ENCODE assay signal across 21 mouse cellular contexts in genomic region chr7:16349999-16350398, GRCm38 (mm10). TPM values are rescaled to one million over a fixed set of nuclear protein-coding genes. Genes with fewer than 3 reads are reported as not detected.
A peak's percentile ranks its signal among the peaks of the same experiment; 100 is the strongest.
DNase-seq lines count a peak whose midpoint lies in the region; TF ChIP-seq lines count a peak whose summit lies in the region.
"Had no signal": no experiment of that assay in that cellular context is flagged by ENCODE, and none has a peak within 500 bp of the region (broad histone marks: within the 10 kb centered on the region; RNA-seq: fewer than 3 reads in every experiment).

No protein-coding gene starts in this region.

- no peaks in the 10 kb centered on the region for H3K9me3 ChIP-seq in heart, embryonic 10.5 days
- H3K9me3 ChIP-seq: embryonic facial prominence, embryonic 12.5 days; hindbrain, embryonic 13.5 days; liver, embryonic 13.5 days; midbrain, embryonic 10.5 days; neural tube, embryonic 12.5 days had no signal

- TF ChIP-seq POLR2A in spleen, adult 2 months (IDR thresholded peaks at IDR 0.05; ENCODE audit: low read depth, low read length), result no peak

- no peak for TF ChIP-seq CTCF in spleen, adult 2 months (IDR thresholded peaks at IDR 0.05; ENCODE audit: extremely low read depth, insufficient read depth, insufficient read length, insufficient replicate concordance)
- TF ChIP-seq CTCF in left cerebral cortex, adult 2 months (IDR thresholded peaks at IDR 0.05), result no peak

- intact Hi-C loops in heart, postnatal 14 days (cut with DNase I), result no loop called here
- intact Hi-C loops in heart, postnatal 10 days (cut with DNase I), result no loop called here
- intact Hi-C loops in left cerebral cortex, adult 2 months (cut with DNase I), result no loop called here

- peaks cover 7% of the 10 kb centered on the region; the same call in 1 of the 2 replicates for H3K4me1 ChIP-seq in heart, embryonic 10.5 days
- no peaks in the 10 kb centered on the region; the same call in 1 of the 2 replicates for H3K4me1 ChIP-seq in spleen, adult 2 months (ENCODE audit: control insufficient read depth, insufficient read depth, insufficient read length)
- H3K4me1 ChIP-seq: embryonic facial prominence, embryonic 12.5 days; hindbrain, embryonic 13.5 days; limb, embryonic 13.5 days; midbrain, embryonic 10.5 days; neural tube, embryonic 12.5 days had no signal

- H3K27ac ChIP-seq in heart, embryonic 10.5 days, result peak overlapping the region; percentile 73
- peak overlapping the region; percentile 38 for H3K27ac ChIP-seq in spleen, adult 2 months (ENCODE audit: insufficient read depth, low read length)
- no peak overlapping the region for H3K27ac ChIP-seq in left cerebral cortex, adult 2 months
- H3K27ac ChIP-seq: embryonic facial prominence, embryonic 12.5 days; hindbrain, embryonic 13.5 days; limb, embryonic 13.5 days; liver, embryonic 13.5 days; macrophage; midbrain, embryonic 10.5 days; neural tube, embryonic 12.5 days had no signal

- H3K4me3 ChIP-seq in heart, embryonic 10.5 days, result no peak overlapping the region
- H3K4me3 ChIP-seq in spleen, adult 2 months (ENCODE audit: extremely low read depth, insufficient read depth, insufficient read length), result no peak overlapping the region
- H3K4me3 ChIP-seq in left cerebral cortex, adult 2 months, result no peak overlapping the region
- H3K4me3 ChIP-seq: embryonic facial prominence, embryonic 12.5 days; hindbrain, embryonic 13.5 days; limb, embryonic 13.5 days; liver, embryonic 13.5 days; midbrain, embryonic 10.5 days; neural tube, embryonic 12.5 days had no signal

- peaks cover 63% of the 10 kb centered on the region for H3K36me3 ChIP-seq in heart, embryonic 10.5 days
- peaks cover 9% of the 10 kb centered on the region for H3K36me3 ChIP-seq in spleen, adult 2 months (ENCODE audit: control insufficient read depth, insufficient read depth, low read length)

- 62% methylated on average over 5 of the region's 5 CpGs for WGBS in heart, embryonic 10.5 days
- WGBS in spleen, adult 2 months, result 71% methylated on average over 5 of the region's 5 CpGs

- no peak for DNase-seq in heart, embryonic 10.5 days (ENCODE audit: low spot score)
- DNase-seq in heart, postnatal 14 days, result no peak
- DNase-seq in spleen, adult 2 months (ENCODE audit: low read depth in 1 of 2, low spot score in 2 of 2), result no peak
- no peak for DNase-seq in spleen, postnatal 4 days (ENCODE audit: low spot score in 2 of 2)
- DNase-seq in heart, postnatal 10 days, result peak; percentile 31 to 32
- no peak for DNase-seq in frontal cortex, postnatal 14 days (ENCODE audit: low spot score in 2 of 2)
- DNase-seq in left cerebral cortex, adult 2 months (ENCODE audit: extremely low spot score in 1 of 2, low spot score in 2 of 2), result no peak
- no peak for DNase-seq in lung, postnatal 36 days
- DNase-seq: adrenal gland, postnatal 10 days; B cell, adult 2 months; cerebellum, postnatal 10 days; liver, embryonic 13.5 days; lung, embryonic 14.5 days; right cerebral cortex, adult 18-20 months; thymus, postnatal 25 days had no signal

- no peaks in the 10 kb centered on the region for H3K27me3 ChIP-seq in heart, embryonic 10.5 days (ENCODE audit: insufficient read depth, poor library complexity, severe bottlenecking)
- H3K27me3 ChIP-seq in spleen, adult 2 months (ENCODE audit: control insufficient read depth, insufficient read depth, low read length), result no peaks in the 10 kb centered on the region
- H3K27me3 ChIP-seq: embryonic facial prominence, embryonic 12.5 days; hindbrain, embryonic 13.5 days; limb, embryonic 13.5 days; liver, embryonic 13.5 days; neural tube, embryonic 12.5 days had no signal

RNA-seq across cellular contexts. Expression of gene Sae1, which starts 37.6 kb away (rescaled TPM):
- polyA plus RNA-seq in heart, embryonic 10.5 days (2016; fragmentation: Nextera tagmentation; extraction: Ambion mirVana), result 302 and 359 TPM in 2 replicates
- total RNA-seq in heart, postnatal 14 days (2021), result 10 to 100 TPM; 41.8 to 47.6 TPM
- 16.7 and 20.7 TPM in 2 replicates for polyA plus RNA-seq in spleen, adult 2 months (2012; rRNA removed)
- 10 to 100 TPM; 64.9 to 69.5 TPM for total RNA-seq in heart, postnatal 10 days (2021)
- 100 to 1,000 TPM; 100 to 105 TPM for total RNA-seq in left cerebral cortex, adult 2 months (2021)

RNA-seq across cellular contexts. Expression of gene Bbc3, which starts 41.8 kb away (rescaled TPM):
- polyA plus RNA-seq in heart, embryonic 10.5 days (2016; fragmentation: Nextera tagmentation; extraction: Ambion mirVana), result 8.3 and 9.5 TPM in 2 replicates
- total RNA-seq in heart, postnatal 14 days (2021), result 1 to 10 TPM; 7.9 to 8.7 TPM
- polyA plus RNA-seq in spleen, adult 2 months (2012; rRNA removed), result 22.9 and 45.7 TPM in 2 replicates
- total RNA-seq in heart, postnatal 10 days (2021), result 1 to 10 TPM; 9.5 to 9.8 TPM
- total RNA-seq in left cerebral cortex, adult 2 months (2021), result 1 to 10 TPM; 9.1 to 9.7 TPM

RNA-seq across cellular contexts. Expression of gene Zc3h4, which starts 50.7 kb away (rescaled TPM):
- 12.9 and 19.4 TPM in 2 replicates for polyA plus RNA-seq in heart, embryonic 10.5 days (2016; fragmentation: Nextera tagmentation; extraction: Ambion mirVana)
- total RNA-seq in heart, postnatal 14 days (2021), result 10 to 100 TPM; 29.5 to 30.1 TPM
- polyA plus RNA-seq in spleen, adult 2 months (2012; rRNA removed), result 47.2 and 57.2 TPM in 2 replicates
- total RNA-seq in heart, postnatal 10 days (2021), result 10 to 100 TPM; 37.8 TPM
- total RNA-seq in left cerebral cortex, adult 2 months (2021), result 10 to 100 TPM; 58.3 to 58.7 TPM

Comparison
In these comparisons a context has a peak if more than half of its experiments do, and no peak if none do; other contexts are left out.
1. DNase-seq: peak in heart, postnatal 10 days (2 of 2); none in heart, embryonic 10.5 days (single experiment), heart, postnatal 14 days (0 of 2), spleen, adult 2 months (0 of 2), spleen, postnatal 4 days (0 of 2), frontal cortex, postnatal 14 days (0 of 2), left cerebral cortex, adult 2 months (0 of 2) and lung, postnatal 36 days (single experiment).